Mouse (Mus musculus) stomach, embryonic 16.5 days (tissue): ENCODE data around the gene Ywhag. TPM values are rescaled to one million over a fixed set of nuclear protein-coding genes. Genes with fewer than 3 reads are reported as not detected.

Experiments
- ATAC-seq: fragments of 200-750 bp; cut with Nextera tagmentation; 2 replicates; pipeline ENCODE4 v1.8.0; 2017; ENCODE audit warnings: moderate number of reproducible peaks, moderate TSS enrichment; ENCODE audit not compliant: insufficient read depth, low FRiP score
- H3K27ac ChIP-seq: fragments of 300-500 bp; sonication (generic); 2 replicates; pipeline ENCODE4 v1.5.1; 2014; ENCODE audit warnings: low read length
- H3K27me3 ChIP-seq: fragments of 300-500 bp; sonication (generic); 2 replicates; pipeline ENCODE4 v1.6.1; 2014; ENCODE audit warnings: low read length, control low read depth, mixed read lengths; ENCODE audit not compliant: control insufficient read depth, insufficient read depth
- H3K36me3 ChIP-seq: fragments of 300-500 bp; sonication (generic); 2 replicates; pipeline ENCODE4 v1.6.1; 2014; ENCODE audit warnings: low read length; ENCODE audit not compliant: control insufficient read depth, insufficient read depth
- H3K4me1 ChIP-seq: fragments of 300-500 bp; sonication (generic); 2 replicates; pipeline ENCODE4 v1.6.1; 2014; ENCODE audit warnings: low read length, control low read depth, mixed read lengths; ENCODE audit not compliant: control insufficient read depth, insufficient read depth
- H3K4me2 ChIP-seq: fragments of 300-500 bp; sonication (generic); 2 replicates; pipeline ENCODE4 v1.6.1; 2014; ENCODE audit warnings: low read depth, low read length, mixed read lengths
- H3K4me3 ChIP-seq: fragments of 300-500 bp; sonication (generic); replicated peaks from 2 replicates; pipeline ENCODE4 v1.5.1; 2014; ENCODE audit warnings: mild to moderate bottlenecking, low read length
- H3K9ac ChIP-seq: fragments of 300-500 bp; sonication (generic); 2 replicates; pipeline ENCODE4 v1.6.1; 2014; ENCODE audit warnings: low read length
- H3K9me3 ChIP-seq: fragments of 300-500 bp; sonication (generic); replicated peaks from 2 replicates; pipeline ENCODE4 v1.6.1; 2016; ENCODE audit warnings: low read length, control low read depth; ENCODE audit not compliant: control insufficient read depth
- WGBS: fragments of 180-500 bp; shearing (Covaris S2); extraction: QIAGEN DNeasy Blood & Tissue Kit; methylation state at CpG from one replicate; pipeline ENCODE4 v1.1.7; 2014; 5-methylcytosine and 5-hydroxymethylcytosine counted together
- polyA plus RNA-seq: library from polyadenylated mRNA; unstranded; fragments of >200 nt; fragmentation: Nextera tagmentation; extraction: Ambion mirVana; gene quantifications from 2 replicates; pipeline ENCODE4 v1.2.1, GENCODE M21; 2015

The Ywhag gene
- polyA plus RNA-seq, 1 experiment from 2014 or later = 195 TPM

DNA sequence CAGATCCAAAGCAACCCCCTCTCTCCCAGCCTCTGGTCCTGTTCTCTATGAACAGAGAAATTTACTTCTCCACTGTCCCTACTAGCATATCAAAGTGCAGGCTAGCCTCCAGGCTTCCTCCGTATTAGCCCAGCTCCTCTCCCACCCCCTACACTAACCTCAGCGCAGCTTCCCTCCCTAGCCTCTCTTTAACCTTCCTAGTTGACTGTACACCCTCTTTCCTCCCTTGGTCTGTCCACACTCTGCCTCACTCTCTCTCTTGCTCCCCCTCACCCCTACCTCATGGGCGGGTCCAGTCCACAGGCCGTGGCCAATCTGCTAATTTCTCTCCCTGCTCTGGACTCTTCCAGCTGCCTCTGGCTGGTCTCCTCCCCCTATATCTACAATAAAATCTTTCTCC, 44.1 kb downstream of the Ywhag start:
- no peaks in the 10 kb centered on the region for H3K9me3 ChIP-seq
- no peaks in the 10 kb centered on the region; the same call in 1 of the 2 replicates for H3K4me1 ChIP-seq
- no peak for ATAC-seq
- WGBS = 44% methylated on average over 4 of the region's 4 CpGs
- no peak overlapping the region for H3K4me2 ChIP-seq
- no peaks in the 10 kb centered on the region for H3K36me3 ChIP-seq
- H3K4me3 ChIP-seq = no peak overlapping the region
- H3K9ac ChIP-seq = 0 out of 2 replicates have a peak overlapping the region, but pooled peaks have one; percentile 28
- H3K27ac ChIP-seq = peak overlapping the region; percentile 47
- H3K27me3 ChIP-seq = no peaks in the 10 kb centered on the region

DNA sequence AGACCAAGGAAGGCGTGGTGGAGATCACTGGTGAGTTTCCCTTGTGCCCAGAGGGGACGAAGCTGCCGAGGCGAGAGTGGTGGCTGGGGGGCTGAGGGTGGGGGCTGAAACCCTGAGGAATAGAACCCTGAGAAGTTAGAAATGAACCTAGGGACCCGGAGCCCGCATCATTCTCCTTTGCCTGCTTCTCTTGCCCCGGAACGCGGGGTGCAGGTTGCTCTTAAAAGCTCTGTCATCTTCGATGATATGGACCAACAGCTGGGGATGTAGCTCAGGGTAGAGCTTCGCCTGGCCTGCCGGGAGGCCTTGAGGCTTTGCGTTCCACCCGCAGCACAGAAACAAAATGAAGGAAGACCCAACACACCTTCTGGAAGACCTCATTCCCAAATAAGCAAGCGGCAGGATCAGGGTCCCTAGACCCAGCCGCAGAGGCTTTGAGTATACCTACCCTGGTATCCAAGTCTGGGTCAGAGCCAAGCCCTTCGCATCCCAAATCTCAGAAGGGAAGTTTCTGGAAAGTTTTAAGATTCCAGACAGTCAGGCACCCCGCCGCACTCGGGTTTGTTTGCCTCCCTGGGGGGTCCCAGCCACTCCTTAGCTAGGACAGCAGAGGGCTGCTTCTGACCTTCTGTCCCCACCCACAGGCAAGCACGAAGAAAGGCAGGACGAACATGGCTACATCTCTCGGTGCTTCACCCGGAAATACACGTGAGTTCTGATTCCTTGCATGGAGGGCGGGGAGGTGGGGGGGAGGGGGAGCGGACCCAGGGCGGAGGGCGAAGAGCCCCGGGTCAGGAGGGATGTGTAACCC, 45.8 kb downstream of the Ywhag start:
- Histone ChIP-seq H3K9me3 (no peaks in the 10 kb centered on the region), H3K4me2 (peak overlapping the region; percentile 54), H3K27ac (peak overlapping the region; percentile 79), H3K36me3 (no peaks in the 10 kb centered on the region), H3K27me3 (no peaks in the 10 kb centered on the region), H3K9ac (peak overlapping the region; percentile 76), H3K4me3 (peak overlapping the region; percentile 54), H3K4me1 (no peaks in the 10 kb centered on the region; the same call in 1 of the 2 replicates)
- 5% methylated on average over 30 of the region's 30 CpGs for WGBS
- ATAC-seq = no peak

DNA sequence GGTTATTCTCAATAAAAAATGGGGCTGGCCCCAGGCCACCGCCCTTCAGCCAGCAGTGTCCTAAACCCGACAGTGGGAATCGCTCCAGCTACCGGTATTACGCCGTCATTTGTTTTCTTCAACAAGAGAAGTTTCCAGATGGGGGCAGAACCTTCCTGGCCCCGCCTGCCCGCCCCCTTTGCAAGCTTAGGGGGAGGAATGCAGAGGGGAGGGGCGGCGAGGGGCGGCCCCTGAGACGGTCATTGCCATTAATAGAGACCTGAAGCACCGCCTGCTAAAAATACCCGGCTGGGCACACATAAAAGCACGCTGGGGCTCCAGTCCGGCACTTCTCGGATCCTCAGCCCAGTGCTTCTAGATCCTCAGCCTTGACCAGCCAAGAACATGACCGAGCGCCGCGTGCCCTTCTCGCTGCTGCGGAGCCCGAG, 46.7 kb downstream of the Ywhag start, which contains the start of gene Hspb1:
TSS of gene Hspb1 (plus strand) at position 245 of the 428 bp plus-strand sequence.
- peak within 1 kb of the TSS; percentile 56 for H3K4me2 ChIP-seq
- H3K27ac ChIP-seq = peak within 1 kb of the TSS; percentile 79
- peak within 1 kb of the TSS; percentile 54 for H3K4me3 ChIP-seq
- WGBS = 1% methylated on average over 24 of the region's 24 CpGs
- peak; percentile 89 for ATAC-seq
- H3K9me3 ChIP-seq = no peaks in the 10 kb centered on the region
- H3K4me1 ChIP-seq = no peaks in the 10 kb centered on the region
- H3K27me3 ChIP-seq = no peaks in the 10 kb centered on the region
- no peaks in the 10 kb centered on the region for H3K36me3 ChIP-seq
- peak within 1 kb of the TSS; percentile 76 for H3K9ac ChIP-seq

DNA sequence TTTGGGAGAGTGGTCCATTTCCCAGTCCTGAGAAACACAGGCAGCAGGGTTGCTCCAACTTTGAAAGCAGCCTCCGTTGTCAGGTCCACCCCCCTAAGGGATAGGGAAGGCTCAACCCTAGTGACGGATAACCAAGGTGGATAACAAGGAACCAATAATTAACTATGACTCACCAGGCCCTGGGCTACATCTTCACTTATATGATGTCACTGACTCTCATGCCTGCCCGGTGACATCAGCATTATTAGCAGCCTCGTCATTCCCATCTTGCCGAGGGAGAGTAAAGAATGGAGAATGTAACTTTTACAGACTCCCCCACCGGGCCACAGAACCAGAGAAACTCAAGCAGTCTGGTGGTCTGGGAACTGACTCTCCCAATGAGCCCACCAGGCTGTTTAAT, 49.8 kb downstream of the Ywhag start:
- Histone ChIP-seq H3K9me3 (no peaks in the 10 kb centered on the region), H3K9ac (no peak overlapping the region), H3K27ac (no peak overlapping the region), H3K36me3 (no peaks in the 10 kb centered on the region), H3K4me1 (peaks cover 2% of the 10 kb centered on the region; the same call in 1 of the 2 replicates), H3K4me2 (no peak overlapping the region), H3K27me3 (no peaks in the 10 kb centered on the region), H3K4me3 (no peak overlapping the region)
- no peak for ATAC-seq
- whole genome bisulfite sequencing = 65% methylated on average over 6 of the region's 6 CpGs

DNA sequence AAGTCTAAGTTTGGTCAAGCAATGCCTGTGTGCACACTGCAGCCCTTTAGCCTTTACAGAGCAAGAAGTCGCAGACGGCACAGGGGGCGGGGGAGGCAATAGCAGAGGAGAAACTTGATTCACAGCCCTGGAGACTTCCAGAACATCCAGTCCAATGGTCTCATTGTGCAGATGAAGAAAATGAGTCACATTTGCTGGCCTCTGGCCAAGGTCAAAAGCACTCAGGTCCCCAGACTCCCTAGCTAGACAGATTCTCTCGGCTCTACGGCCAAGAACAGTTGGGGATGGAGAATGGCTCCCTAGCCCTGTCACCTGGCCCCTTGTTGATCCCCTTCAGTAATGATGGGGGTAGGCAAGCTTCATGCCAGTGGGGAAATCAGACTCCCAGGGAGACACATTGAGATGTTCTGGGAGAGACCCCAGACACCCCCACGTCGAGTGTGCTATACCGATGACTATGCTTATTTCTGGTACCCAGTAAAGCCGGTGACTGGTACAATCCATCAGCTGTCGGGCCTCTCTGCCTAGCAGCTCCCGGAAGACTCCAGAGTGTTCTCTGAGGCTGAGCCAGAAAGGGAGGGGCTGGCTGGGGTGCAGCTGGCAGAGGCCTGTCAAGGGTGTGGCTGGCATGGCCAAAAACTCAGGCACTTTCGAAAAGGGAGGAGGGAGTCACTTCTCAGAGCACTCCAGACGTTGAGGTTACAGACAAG, 54.8 kb downstream of the Ywhag start:
- peak; percentile 78; the same call in 1 of the 2 replicates for ATAC-seq
- H3K4me1 ChIP-seq = peaks cover 19% of the 10 kb centered on the region

DNA sequence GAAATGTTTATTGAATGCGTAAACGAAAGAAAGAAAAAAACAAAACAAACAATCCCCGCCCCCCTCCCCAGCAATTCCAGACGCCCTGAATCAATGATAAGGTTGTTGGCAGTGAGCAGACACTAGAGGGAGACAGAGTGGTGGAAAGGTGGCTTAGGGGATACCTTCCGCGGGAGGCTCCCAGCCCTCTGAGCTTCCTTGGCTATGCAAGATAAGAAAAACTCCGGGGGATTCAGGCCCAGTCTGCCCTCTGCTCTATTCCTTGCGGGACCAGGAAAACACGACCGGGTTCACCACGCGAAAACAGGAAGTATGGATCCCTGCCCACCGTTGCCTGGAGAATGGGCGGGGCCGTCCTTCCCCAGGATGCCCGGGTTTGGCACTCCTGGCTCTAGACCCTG, 56.6 kb downstream of the Ywhag start:
- H3K4me3 ChIP-seq = peak overlapping the region; percentile 45
- WGBS = 0% methylated on average over 16 of the region's 16 CpGs
- peaks cover 19% of the 10 kb centered on the region for H3K4me1 ChIP-seq
- peak overlapping the region; percentile 62 for H3K27ac ChIP-seq
- H3K36me3 ChIP-seq = no peaks in the 10 kb centered on the region
- no peak for ATAC-seq
- peak overlapping the region; percentile 64 for H3K4me2 ChIP-seq
- H3K27me3 ChIP-seq = no peaks in the 10 kb centered on the region
- peak overlapping the region; percentile 63 for H3K9ac ChIP-seq
- H3K9me3 ChIP-seq = no peaks in the 10 kb centered on the region

More for the DNA sequence above, 54.8 kb downstream of the Ywhag start:
- no peaks in the 10 kb centered on the region for H3K27me3 ChIP-seq
- H3K9me3 ChIP-seq = no peaks in the 10 kb centered on the region
- H3K27ac ChIP-seq = peak overlapping the region; percentile 75
- no peak overlapping the region for H3K4me3 ChIP-seq
- H3K9ac ChIP-seq = no peak overlapping the region
- WGBS = 22% methylated on average over 13 of the region's 13 CpGs
- H3K36me3 ChIP-seq = no peaks in the 10 kb centered on the region
- peak overlapping the region; percentile 16; the same call in 1 of the 2 replicates for H3K4me2 ChIP-seq

DNA sequence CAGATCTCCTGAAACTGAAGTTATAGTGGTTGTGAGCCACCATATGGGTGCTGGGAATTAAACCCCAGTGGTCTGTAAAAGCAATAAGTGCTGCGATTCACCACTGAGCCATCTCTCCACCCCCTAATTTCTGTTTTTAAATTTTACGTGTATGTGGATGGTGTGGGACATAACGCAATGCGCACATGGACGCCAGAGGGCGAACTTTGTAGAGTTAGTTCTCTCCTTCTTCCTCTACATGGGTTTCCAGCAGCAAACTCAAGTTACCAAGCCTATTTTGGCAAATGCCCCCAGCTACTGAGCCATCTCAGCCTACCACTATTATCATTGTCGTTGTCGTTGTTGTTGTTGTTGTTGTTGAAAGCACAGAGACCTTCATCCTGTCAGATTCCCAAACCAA, 57.2 kb downstream of the Ywhag start:
- H3K4me2 ChIP-seq = peak overlapping the region; percentile 64
- peak overlapping the region; percentile 1; the same call in 1 of the 2 replicates for H3K27ac ChIP-seq
- no peaks in the 10 kb centered on the region for H3K9me3 ChIP-seq
- no peak overlapping the region for H3K9ac ChIP-seq
- H3K27me3 ChIP-seq = no peaks in the 10 kb centered on the region
- peak overlapping the region; percentile 45; the same call in 1 of the 2 replicates for H3K4me3 ChIP-seq
- no peak for ATAC-seq
- H3K4me1 ChIP-seq = peaks cover 19% of the 10 kb centered on the region
- no peaks in the 10 kb centered on the region for H3K36me3 ChIP-seq
- 19% methylated on average over 8 of the region's 8 CpGs for whole genome bisulfite sequencing

DNA sequence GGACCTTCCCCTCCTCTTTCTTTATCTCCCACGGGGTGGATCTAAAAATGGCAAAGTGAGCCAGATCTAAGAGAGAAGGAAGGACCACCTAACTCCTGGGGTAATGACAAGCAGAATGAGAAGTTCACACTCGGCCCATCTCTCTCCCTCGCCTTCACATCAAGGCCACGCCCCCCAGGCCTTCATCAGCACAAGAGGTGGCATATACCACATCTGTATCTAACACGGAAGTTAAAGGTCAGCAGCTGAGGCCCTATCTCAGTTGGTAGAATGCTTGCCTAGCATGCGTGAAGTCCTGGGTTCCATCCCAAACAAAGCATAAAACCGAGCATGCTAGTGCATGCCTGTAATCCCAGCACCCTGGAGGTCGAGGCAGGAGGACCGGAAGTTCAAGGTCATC, 60.7 kb downstream of the Ywhag start:
- Histone ChIP-seq H3K9me3 (no peaks in the 10 kb centered on the region), H3K36me3 (no peaks in the 10 kb centered on the region), H3K27ac (no peak overlapping the region), H3K27me3 (peaks cover 14% of the 10 kb centered on the region), H3K4me1 (peaks cover 14% of the 10 kb centered on the region), H3K4me3 (no peak overlapping the region), H3K4me2 (no peak overlapping the region), H3K9ac (no peak overlapping the region)
- no peak for ATAC-seq
- 53% methylated on average over 9 of the region's 9 CpGs for WGBS

DNA sequence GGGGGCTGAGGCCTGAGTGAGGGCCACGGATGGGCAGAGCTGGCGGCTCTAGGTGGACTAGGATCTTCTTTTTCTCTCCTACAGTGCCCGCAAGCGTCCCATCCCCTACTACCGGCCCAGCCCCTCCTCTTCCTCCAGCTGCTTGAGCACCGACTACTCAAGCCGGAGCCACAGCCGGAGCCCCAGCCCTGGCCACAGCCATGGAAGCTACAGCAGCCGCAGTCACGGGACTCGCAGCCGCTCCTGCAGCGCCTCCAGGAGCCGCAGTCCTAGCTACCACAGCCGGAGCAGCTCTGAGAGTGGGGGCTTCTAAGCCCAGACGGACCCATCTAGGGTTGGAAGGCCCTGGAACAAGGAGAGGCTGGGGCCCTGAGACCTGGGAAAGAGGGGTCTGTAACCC, 61.4 kb downstream of the Ywhag start:
- WGBS = 18% methylated on average over 16 of the region's 16 CpGs
- Histone ChIP-seq H3K27ac (no peak overlapping the region), H3K4me3 (no peak overlapping the region), H3K9me3 (no peaks in the 10 kb centered on the region), H3K4me1 (peaks cover 16% of the 10 kb centered on the region), H3K4me2 (no peak overlapping the region), H3K9ac (no peak overlapping the region), H3K27me3 (peaks cover 21% of the 10 kb centered on the region), H3K36me3 (no peaks in the 10 kb centered on the region)
- ATAC-seq = no peak
